Mouse (Mus musculus): ENCODE results near the gene Calml3.
"Not testable (repeated sequence)": the region's sequence is repeated elsewhere in the genome, so short reads cannot be mapped to it uniquely, and the experiment has no call there.

Calml3 gene

GRCm38 (mm10) chr13:3804186-3804585 lies at the start of gene Calml3:
Calml3 (minus strand) TSS chr13:3804316.
- in situ Hi-C loops (cut with MboI): no loop called here

GRCm38 (mm10) chr13:3850330-3850729 lies 46.2 kb upstream of the Calml3 start:
- in situ Hi-C loops (cut with MboI): no loop called here

GRCm38 (mm10) chr13:3840662-3841061 lies 36.5 kb upstream of the Calml3 start:
- in situ Hi-C loops (cut with MboI): not testable (repeated sequence)

- in situ Hi-C loops (cut with MboI): not testable (repeated sequence)
Observed at GRCm38 (mm10) chr13:3837312-3837807, 33.2 kb upstream of the Calml3 start, which contains the start of gene Calm4. Calm4 (plus strand) TSS chr13:3837757.

- in situ Hi-C loops (cut with MboI): not testable (repeated sequence)
Observed at GRCm38 (mm10) chr13:3833644-3834043, 29.5 kb upstream of the Calml3 start.

GRCm38 (mm10) chr13:3832450-3832849 lies 28.3 kb upstream of the Calml3 start:
- in situ Hi-C loops (cut with MboI): no loop called here

- in situ Hi-C loops (cut with MboI): no loop called here
Observed at GRCm38 (mm10) chr13:3831994-3832393, 27.9 kb upstream of the Calml3 start.

- in situ Hi-C loops (cut with MboI): no loop called here
Observed at GRCm38 (mm10) chr13:3831546-3831945, 27.4 kb upstream of the Calml3 start.

GRCm38 (mm10) chr13:3825726-3826125 lies 21.6 kb upstream of the Calml3 start:
- in situ Hi-C loops (cut with MboI): no loop called here

- in situ Hi-C loops (cut with MboI): no loop called here
Observed at GRCm38 (mm10) chr13:3822105-3822504, 18.0 kb upstream of the Calml3 start.

- in situ Hi-C loops (cut with MboI): no loop called here
Observed at GRCm38 (mm10) chr13:3818740-3819076, 14.6 kb upstream of the Calml3 start.

GRCm38 (mm10) chr13:3818012-3818739 lies 14.1 kb upstream of the Calml3 start:
- in situ Hi-C loops (cut with MboI): no loop called here

- in situ Hi-C loops (cut with MboI): no loop called here
Observed at GRCm38 (mm10) chr13:3807131-3807827, 3.2 kb upstream of the Calml3 start.

GRCm38 (mm10) chr13:3805638-3806037 lies 1.5 kb upstream of the Calml3 start:
- in situ Hi-C loops (cut with MboI): no loop called here

- in situ Hi-C loops (cut with MboI): no loop called here
Observed at GRCm38 (mm10) chr13:3805132-3805531, 1.0 kb upstream of the Calml3 start.

GRCm38 (mm10) chr13:3799386-3799785 lies 4.7 kb downstream of the Calml3 start:
- in situ Hi-C loops (cut with MboI): no loop called here

- in situ Hi-C loops (cut with MboI): no loop called here
Observed at GRCm38 (mm10) chr13:3798751-3799150, 5.4 kb downstream of the Calml3 start.

- in situ Hi-C loops (cut with MboI): no loop called here
Observed at GRCm38 (mm10) chr13:3796649-3797048, 7.5 kb downstream of the Calml3 start.

- in situ Hi-C loops (cut with MboI): no loop called here
Observed at GRCm38 (mm10) chr13:3789531-3789930, 14.6 kb downstream of the Calml3 start.

- in situ Hi-C loops (cut with MboI): no loop called here
Observed at GRCm38 (mm10) chr13:3788588-3788987, 15.5 kb downstream of the Calml3 start.

- in situ Hi-C loops (cut with MboI): no loop called here
Observed at GRCm38 (mm10) chr13:3787644-3788043, 16.5 kb downstream of the Calml3 start.

GRCm38 (mm10) chr13:3787102-3787501 lies 17.0 kb downstream of the Calml3 start:
- in situ Hi-C loops (cut with MboI): no loop called here

GRCm38 (mm10) chr13:3783621-3784020 lies 20.5 kb downstream of the Calml3 start:
- in situ Hi-C loops (cut with MboI): no loop called here
